ENCODE assay signal across 9 mouse cellular contexts in the genomic region with DNA sequence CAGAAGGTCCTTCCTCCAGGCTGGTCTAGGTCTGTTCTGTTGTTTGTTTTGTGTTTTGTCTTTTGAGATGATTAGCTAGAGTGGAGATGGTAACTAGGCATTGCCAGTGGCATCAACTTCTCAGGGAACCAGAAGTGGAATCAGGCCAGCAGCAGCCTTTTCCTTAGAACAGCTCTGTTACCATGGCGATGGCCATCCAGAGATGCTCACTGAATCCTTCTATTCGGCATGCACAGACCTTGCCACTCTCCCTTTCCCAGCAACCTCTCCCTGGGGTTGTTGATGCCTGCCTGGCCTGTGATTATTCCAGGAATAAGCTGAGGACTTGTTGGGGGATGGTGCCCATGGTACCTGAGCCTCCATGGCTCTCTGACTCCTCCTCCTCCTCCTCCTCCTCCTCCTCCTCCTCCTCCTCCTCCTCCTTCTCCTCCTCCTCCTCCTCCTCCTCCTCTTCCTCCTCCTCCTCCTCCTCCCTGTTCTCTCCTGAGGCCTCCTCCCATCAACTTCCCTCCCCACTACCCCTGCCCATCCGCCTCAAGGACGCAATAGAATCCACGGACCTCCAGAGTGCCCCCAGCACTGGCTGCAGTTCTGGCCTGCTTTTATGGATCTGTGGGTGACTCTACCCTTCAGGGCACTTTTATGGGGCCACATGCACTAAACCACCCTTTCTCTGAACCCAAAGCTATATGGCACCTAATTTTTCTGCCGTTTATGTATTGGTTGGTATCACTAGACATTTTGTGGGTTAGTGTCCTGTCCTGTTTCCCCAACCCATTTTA. TPM values are rescaled to one million over a fixed set of nuclear protein-coding genes. Genes with fewer than 3 reads are reported as not detected.
DNase-seq lines count a peak whose midpoint lies in the region; ATAC-seq lines count a peak whose summit lies in the region.
"Had no signal": no experiment of that assay in that cellular context is flagged by ENCODE, and none has a peak within 500 bp of the region (broad histone marks: within the 10 kb centered on the region; RNA-seq: fewer than 3 reads in every experiment).

No protein-coding gene starts in this region.

- no peaks in the 10 kb centered on the region for H3K27me3 ChIP-seq in embryonic facial prominence, embryonic 10.5 days (replicated peaks; ENCODE audit: low read depth, poor library complexity, severe bottlenecking)
- H3K27me3 ChIP-seq in forebrain, embryonic 15.5 days, result no peaks in the 10 kb centered on the region
- H3K27me3 ChIP-seq in neural tube, embryonic 15.5 days (replicated peaks), result no peaks in the 10 kb centered on the region
- no peaks in the 10 kb centered on the region for H3K27me3 ChIP-seq in intestine, embryonic 15.5 days (replicated peaks)

- peak; percentile 87 for ATAC-seq in forebrain, embryonic 15.5 days (replicated peaks)
- ATAC-seq in neural tube, embryonic 15.5 days (ENCODE audit: low FRiP score), result peak; percentile 88
- no peak for ATAC-seq in intestine, embryonic 15.5 days
- no peak for ATAC-seq in activated CD4-positive, CD25-positive, alpha-beta regulatory T cell, adult 4 months

- H3K9ac ChIP-seq in forebrain, embryonic 15.5 days (replicated peaks), result no peak overlapping the region
- H3K9ac ChIP-seq in neural tube, embryonic 15.5 days (replicated peaks), result no peak overlapping the region
- H3K9ac ChIP-seq in intestine, embryonic 15.5 days, result no peak overlapping the region

- WGBS in embryonic facial prominence, embryonic 10.5 days, result 74% methylated on average over 6 of the region's 6 CpGs
- 59% methylated on average over 6 of the region's 6 CpGs for WGBS in forebrain, embryonic 15.5 days
- 47% methylated on average over 4 of the region's 6 CpGs for WGBS in neural tube, embryonic 15.5 days
- WGBS in intestine, embryonic 15.5 days, result 78% methylated on average over 6 of the region's 6 CpGs

- H3K36me3 ChIP-seq in embryonic facial prominence, embryonic 10.5 days (replicated peaks), result no peaks in the 10 kb centered on the region
- no peaks in the 10 kb centered on the region for H3K36me3 ChIP-seq in forebrain, embryonic 15.5 days
- no peaks in the 10 kb centered on the region for H3K36me3 ChIP-seq in neural tube, embryonic 15.5 days
- H3K36me3 ChIP-seq in intestine, embryonic 15.5 days, result no peaks in the 10 kb centered on the region

- H3K4me1 ChIP-seq in embryonic facial prominence, embryonic 10.5 days, result peaks cover 23% of the 10 kb centered on the region
- peaks cover 33% of the 10 kb centered on the region for H3K4me1 ChIP-seq in forebrain, embryonic 15.5 days
- peaks cover 43% of the 10 kb centered on the region for H3K4me1 ChIP-seq in neural tube, embryonic 15.5 days
- 0 out of 2 replicates have a peak, but pooled peaks cover 2% of the 10 kb centered on the region for H3K4me1 ChIP-seq in intestine, embryonic 15.5 days (replicated peaks)

- no peak overlapping the region for H3K4me3 ChIP-seq in embryonic facial prominence, embryonic 10.5 days
- H3K4me3 ChIP-seq in forebrain, embryonic 15.5 days, result no peak overlapping the region
- no peak overlapping the region for H3K4me3 ChIP-seq in neural tube, embryonic 15.5 days (replicated peaks)
- no peak overlapping the region for H3K4me3 ChIP-seq in intestine, embryonic 15.5 days (replicated peaks)

- no peaks in the 10 kb centered on the region for H3K9me3 ChIP-seq in embryonic facial prominence, embryonic 10.5 days
- H3K9me3 ChIP-seq in forebrain, embryonic 15.5 days, result no peaks in the 10 kb centered on the region
- H3K9me3 ChIP-seq in neural tube, embryonic 15.5 days (replicated peaks), result no peaks in the 10 kb centered on the region
- H3K9me3 ChIP-seq in intestine, embryonic 15.5 days, result no peaks in the 10 kb centered on the region

- H3K27ac ChIP-seq in embryonic facial prominence, embryonic 10.5 days (replicated peaks), result peak overlapping the region; percentile 26; the same call in 1 of the 2 replicates
- peak overlapping the region; percentile 74 for H3K27ac ChIP-seq in forebrain, embryonic 15.5 days (replicated peaks)
- H3K27ac ChIP-seq in neural tube, embryonic 15.5 days (replicated peaks), result peak overlapping the region; percentile 82
- H3K27ac ChIP-seq in intestine, embryonic 15.5 days, result no peak overlapping the region

- H3K4me2 ChIP-seq in forebrain, embryonic 15.5 days (replicated peaks), result no peak overlapping the region
- no peak overlapping the region for H3K4me2 ChIP-seq in neural tube, embryonic 15.5 days
- no peak overlapping the region for H3K4me2 ChIP-seq in intestine, embryonic 15.5 days (replicated peaks)

- no peak for DNase-seq in embryonic facial prominence, embryonic 10.5 days (ENCODE audit: low spot score)
- DNase-seq in left cerebral cortex, adult 18-20 months (ENCODE audit: low spot score in 2 of 2), result peak; percentile 56 to 61
- DNase-seq in kidney, adult 9 months, result no peak
- no peak for DNase-seq in cerebellum, adult 11 months
- DNase-seq: kidney, postnatal 36 days had no signal

RNA-seq across cellular contexts. Expression of gene P4ha3, which starts 22.7 kb away (rescaled TPM):
- 1.6 and 2.3 TPM in 2 replicates for polyA plus RNA-seq in embryonic facial prominence, embryonic 10.5 days (2016; fragmentation: Nextera tagmentation; extraction: Ambion mirVana)
- 2.4 and 2.7 TPM in 2 replicates for polyA plus RNA-seq in forebrain, embryonic 15.5 days (2015; fragmentation: Nextera tagmentation; extraction: Ambion mirVana)
- 1 to 10 TPM; 5.0 to 6.4 TPM for total RNA-seq in left cerebral cortex, adult 18-20 months (2021)
- 9.4 and 14.7 TPM in 2 replicates for polyA plus RNA-seq in neural tube, embryonic 15.5 days (2015; fragmentation: Nextera tagmentation; extraction: Ambion mirVana)
- 4.6 and 5.8 TPM in 2 replicates for polyA plus RNA-seq in intestine, embryonic 15.5 days (2015; fragmentation: Nextera tagmentation; extraction: Ambion mirVana)
- polyA plus RNA-seq in activated CD4-positive, CD25-positive, alpha-beta regulatory T cell, adult 4 months (2017; shearing (Covaris generic)), result under 1 TPM in 1 of 2 experiments, not detected in 1; 0.26 TPM

Comparison
In these comparisons a context has a peak if more than half of its experiments do, and no peak if none do; other contexts are left out.
1. DNase-seq: peak in left cerebral cortex, adult 18-20 months (2 of 2); none in embryonic facial prominence, embryonic 10.5 days (single experiment), kidney, adult 9 months (single experiment) and cerebellum, adult 11 months (single experiment).
2. ATAC-seq: peak in forebrain, embryonic 15.5 days (single experiment) and neural tube, embryonic 15.5 days (single experiment); none in intestine, embryonic 15.5 days (single experiment) and activated CD4-positive, CD25-positive, alpha-beta regulatory T cell, adult 4 months (single experiment).